Mouse (Mus musculus) kidney, postnatal 10 days (tissue): ENCODE results near the gene Gm2022.
"Not testable (repeated sequence)": the region's sequence is repeated elsewhere in the genome, so short reads cannot be mapped to it uniquely, and the experiment has no call there.

ENCODE experiments used
- DNase-seq: peaks from one replicate; pipeline ENCODE4 v3.0.0; 2021; ENCODE audit warnings: mixed read lengths

Gene Gm2022

GRCm38 (mm10) chr12:87895070-87895469 lies at the start of gene Gm2022:
TSS of gene Gm2022 (plus strand) at chr12:87895370.
- not testable (repeated sequence) for DNase-seq

GRCm38 (mm10) chr12:87850657-87851056 lies 44.5 kb upstream of the Gm2022 start:
- not testable (repeated sequence) for DNase-seq

- not testable (repeated sequence) for DNase-seq
Measured at GRCm38 (mm10) chr12:87856067-87856466, 39.1 kb upstream of the Gm2022 start.

- peak; percentile 8 for DNase-seq
Measured at GRCm38 (mm10) chr12:87861740-87862692, 33.2 kb upstream of the Gm2022 start.

DNA sequence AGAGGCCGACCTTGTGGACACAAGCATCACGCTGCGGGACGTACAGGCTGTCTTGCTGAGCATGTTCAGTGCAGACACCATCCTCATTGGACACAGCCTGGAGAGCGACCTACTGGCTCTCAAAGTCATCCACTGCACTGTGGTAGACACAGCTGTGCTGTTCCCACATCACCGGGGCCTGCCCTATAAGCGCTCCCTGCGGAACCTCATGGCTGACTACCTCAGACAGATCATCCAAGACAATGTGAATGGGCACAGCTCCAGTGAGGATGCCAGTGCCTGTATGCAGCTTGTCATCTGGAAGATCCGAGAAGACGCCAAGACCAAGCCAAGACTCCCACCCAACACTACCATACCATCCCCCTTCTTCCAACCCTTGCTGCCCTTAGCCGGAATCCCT lies 31.5 kb upstream of the Gm2022 start:
- DNase-seq = not testable (repeated sequence)

DNA sequence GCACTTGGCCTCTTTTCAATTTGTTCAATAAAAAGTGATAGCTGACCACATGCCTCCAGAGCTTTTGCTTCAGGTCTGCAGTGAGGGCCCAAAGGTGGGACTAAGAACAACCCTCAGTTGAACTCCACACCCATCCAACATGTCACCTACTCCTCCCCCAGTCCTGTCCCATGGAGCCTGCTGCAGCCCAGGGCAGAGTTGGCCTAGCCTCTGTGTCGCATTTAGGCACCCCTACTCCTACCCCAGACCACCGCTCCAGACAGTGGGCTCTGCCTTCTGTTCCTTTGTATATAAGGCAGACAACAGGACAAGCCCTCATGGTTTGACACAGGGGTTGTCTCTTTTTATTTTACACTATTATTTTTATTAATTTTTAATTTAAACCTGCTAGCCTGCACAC lies 31.1 kb upstream of the Gm2022 start:
- not testable (repeated sequence) for DNase-seq

DNA sequence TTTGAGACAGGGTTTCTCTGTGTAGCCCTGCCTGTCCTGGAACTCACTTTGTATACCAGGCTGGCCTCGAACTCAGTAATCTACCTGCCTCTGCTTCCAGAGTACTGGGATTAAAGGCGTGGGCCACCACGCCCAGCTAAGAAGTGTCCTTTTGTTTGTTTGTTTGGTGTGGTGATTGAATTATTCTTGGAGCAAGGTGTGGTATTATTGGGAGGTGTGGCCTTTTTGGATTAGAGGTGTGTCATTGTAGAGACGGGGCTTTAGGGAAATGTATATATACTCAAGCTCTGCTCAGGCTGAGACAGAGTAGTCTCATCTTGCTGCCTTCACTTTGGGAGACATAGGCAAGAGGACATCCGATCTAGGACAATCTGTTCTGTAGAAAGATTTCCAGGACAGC lies 21.4 kb upstream of the Gm2022 start, which contains the start of gene Gm2016:
Gene Gm2016 (plus strand): TSS at position 301 of the 400 bp plus-strand sequence.
- DNase-seq = not testable (repeated sequence)

GRCm38 (mm10) chr12:87919721-87920120 lies 24.6 kb downstream of the Gm2022 start, which contains the start of gene Gm2035:
TSS of gene Gm2035 (minus strand) at chr12:87919857.
- DNase-seq = not testable (repeated sequence)
